ENCODE assay signal across 19 mouse cellular contexts in the genomic region with DNA sequence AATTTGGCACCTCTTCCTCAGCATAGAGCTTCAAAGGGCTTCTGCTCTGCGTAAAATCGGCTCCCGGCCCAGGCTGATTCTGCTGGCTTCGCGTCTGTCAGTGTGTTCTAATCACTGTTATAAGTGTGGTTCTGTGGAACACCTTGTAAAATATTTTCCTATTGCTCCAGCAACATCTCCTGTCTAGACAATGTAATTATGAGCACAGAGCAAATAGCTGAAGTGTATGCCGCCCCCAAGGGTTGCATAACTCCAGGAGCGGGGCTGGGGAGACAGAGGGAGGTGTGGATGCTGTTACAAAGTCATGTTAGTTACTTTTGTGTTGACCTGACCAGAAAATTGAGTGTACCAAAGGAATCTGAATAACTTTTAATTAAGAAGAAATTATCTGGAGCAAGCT.
"Had no signal": no experiment of that assay in that cellular context is flagged by ENCODE, and none has a peak within 500 bp of the region (broad histone marks: within the 10 kb centered on the region; RNA-seq: fewer than 3 reads in every experiment).

No protein-coding gene starts in this region.

- H3K27ac ChIP-seq: liver, embryonic 12.5 days; liver, embryonic 14.5 days; midbrain, embryonic 10.5 days; midbrain, embryonic 12.5 days; neural tube, embryonic 13.5 days; neural tube, embryonic 15.5 days had no signal

- H3K4me1 ChIP-seq: liver, embryonic 12.5 days; midbrain, embryonic 10.5 days; midbrain, embryonic 12.5 days; neural tube, embryonic 13.5 days; neural tube, embryonic 15.5 days had no signal

- H3K4me3 ChIP-seq: liver, embryonic 12.5 days; midbrain, embryonic 10.5 days; midbrain, embryonic 12.5 days; myocyte; neural tube, embryonic 13.5 days; neural tube, embryonic 15.5 days had no signal

- H3K9ac ChIP-seq: liver, embryonic 12.5 days; liver, embryonic 14.5 days; lung, embryonic 14.5 days; midbrain, embryonic 12.5 days; neural tube, embryonic 13.5 days; neural tube, embryonic 15.5 days had no signal

- DNase-seq: lung, embryonic 14.5 days; lung, postnatal 4 days; midbrain, embryonic 14.5 days; retina, postnatal 1 day; right cerebral cortex, adult 18-20 months; right cerebral cortex, postnatal 25 days; right cerebral cortex, postnatal 4 days; spleen, adult 18-20 months; thymus, adult 18-20 months; thymus, postnatal 14 days; thymus, postnatal 36 days had no signal

- H3K9me3 ChIP-seq: liver, embryonic 12.5 days; midbrain, embryonic 10.5 days; midbrain, embryonic 12.5 days; neural tube, embryonic 13.5 days; neural tube, embryonic 15.5 days had no signal

- H3K4me2 ChIP-seq: liver, embryonic 12.5 days; lung, embryonic 14.5 days; midbrain, embryonic 12.5 days; neural tube, embryonic 13.5 days; neural tube, embryonic 15.5 days had no signal

- H3K36me3 ChIP-seq: liver, embryonic 12.5 days; midbrain, embryonic 10.5 days; midbrain, embryonic 12.5 days; neural tube, embryonic 13.5 days; neural tube, embryonic 15.5 days had no signal

- H3K27me3 ChIP-seq: liver, embryonic 12.5 days; midbrain, embryonic 12.5 days; neural tube, embryonic 13.5 days; neural tube, embryonic 15.5 days had no signal

- ATAC-seq: liver, embryonic 12.5 days; midbrain, embryonic 16.5 days had no signal
